Mouse (Mus musculus) small intestine, adult 2 months (tissue): Measurements from ENCODE around the gene Txndc12.

Experiments used
- CTCF ChIP-seq: fragments of 200-500 bp; IDR thresholded peaks from 2 replicates; pipeline ENCODE4 v1.5.1; 2012; ENCODE audit warnings: low read depth, mild to moderate bottlenecking, control low read depth, inconsistent platforms, low read length, moderate library complexity, mixed read lengths; ENCODE audit not compliant: insufficient replicate concordance, insufficient read length; ENCODE audit errors: extremely low read depth
- POLR2A ChIP-seq: fragments of 200-500 bp; IDR thresholded peaks from 2 replicates; pipeline ENCODE4 v1.6.1; 2012; ENCODE audit warnings: low read depth, mild to moderate bottlenecking, control low read depth, inconsistent platforms, low read length, moderate library complexity

DNA sequence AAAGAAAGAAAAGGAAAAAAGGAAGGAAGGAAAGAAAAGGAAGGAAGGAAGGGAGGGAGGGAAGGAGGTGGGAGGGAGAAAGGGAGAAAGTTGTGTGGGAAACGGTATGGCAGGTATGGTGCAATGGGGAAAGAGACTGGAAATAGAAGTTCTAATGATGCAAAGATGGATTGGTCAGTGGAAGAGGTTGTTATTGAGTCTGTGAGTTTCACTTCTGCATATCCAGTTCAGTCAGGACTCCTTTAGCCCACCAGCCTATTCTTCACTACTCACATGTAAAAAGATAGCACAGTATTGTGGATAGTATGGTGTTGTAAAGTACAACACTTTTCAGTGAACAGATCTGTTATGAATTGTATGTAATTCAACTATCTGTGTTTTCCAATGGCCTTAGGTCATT is 43.9 kb upstream of the Txndc12 start:
- TF ChIP-seq CTCF (no peak), POLR2A (no peak)
